Mouse (Mus musculus) megakaryocyte-erythroid progenitor cell, adult 5-6 weeks (primary cell): ENCODE results near the gene Sdr16c6. TPM values are rescaled to one million over a fixed set of nuclear protein-coding genes. Genes with fewer than 3 reads are reported as not detected.

Experiments used
- ATAC-seq: replicated peaks from 2 replicates; pipeline ENCODE4 v1.8.0; 2016; ENCODE audit warnings: mild to moderate bottlenecking, inconsistent platforms; ENCODE audit not compliant: severe bottlenecking, poor library complexity, low FRiP score, low TSS enrichment
- total RNA-seq, 2 experiments: library from RNA; stranded (forward) in 1 of 2; stranded (reverse) in 1 of 2; fragments of 200-1000, 215-1000 nt in 1 of 2; fragments of >200 nt in 1 of 2; fragmentation: Nextera tagmentation in 1 of 2; gene quantifications; 2 replicates each; pipeline ENCODE4 v1.2.3; 2014 to 2017

Gene Sdr16c6
- not detected in 2 replicates for total RNA-seq (2014; fragmentation: Nextera tagmentation)
- total RNA-seq (2017) = not detected in 2 replicates

DNA sequence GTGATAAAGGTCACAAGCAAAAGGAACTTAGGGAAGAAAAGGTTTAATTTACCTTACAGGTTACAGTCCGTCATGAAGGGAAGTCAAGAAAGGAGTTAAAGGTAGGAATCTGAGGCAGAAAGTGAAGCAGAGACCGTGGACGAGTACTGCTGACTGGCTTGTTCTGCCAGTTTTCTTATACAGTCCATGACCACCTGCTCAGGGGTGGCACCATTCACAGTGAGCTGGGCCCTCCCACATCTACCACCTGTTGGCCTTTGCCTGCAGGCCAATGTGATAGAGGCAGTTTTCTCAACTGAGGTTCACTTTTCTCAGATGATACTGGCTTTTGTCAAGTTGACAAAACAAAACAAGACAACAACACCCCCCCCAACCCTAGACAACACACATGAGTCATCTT, at the start of gene Sdr16c6:
Sdr16c6 (minus strand) TSS at position 151 of the 400 bp plus-strand sequence.
- ATAC-seq = no peak

DNA sequence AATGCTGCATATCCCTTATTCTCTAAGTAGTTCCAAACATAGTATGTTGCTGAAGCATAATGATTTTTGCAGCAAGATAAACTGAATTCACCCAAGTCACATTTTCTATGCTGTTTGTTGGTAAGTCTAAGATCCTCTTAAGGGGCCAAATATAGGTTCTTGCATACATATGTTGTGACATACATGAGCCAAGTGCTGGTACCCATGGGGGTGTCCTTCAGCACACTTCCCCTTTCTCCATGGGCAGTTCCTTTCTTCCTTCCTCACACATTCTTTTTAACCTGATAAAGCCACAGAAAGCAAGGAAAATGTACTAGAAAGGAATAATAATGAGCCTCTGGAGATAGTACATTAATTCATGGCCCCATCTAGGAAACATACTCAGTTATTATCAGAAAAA, 2.9 kb upstream of the Sdr16c6 start:
- ATAC-seq = no peak

- ATAC-seq = no peak
Observed at GRCm38 (mm10) chr4:4079132-4079531, 1.8 kb upstream of the Sdr16c6 start.

DNA sequence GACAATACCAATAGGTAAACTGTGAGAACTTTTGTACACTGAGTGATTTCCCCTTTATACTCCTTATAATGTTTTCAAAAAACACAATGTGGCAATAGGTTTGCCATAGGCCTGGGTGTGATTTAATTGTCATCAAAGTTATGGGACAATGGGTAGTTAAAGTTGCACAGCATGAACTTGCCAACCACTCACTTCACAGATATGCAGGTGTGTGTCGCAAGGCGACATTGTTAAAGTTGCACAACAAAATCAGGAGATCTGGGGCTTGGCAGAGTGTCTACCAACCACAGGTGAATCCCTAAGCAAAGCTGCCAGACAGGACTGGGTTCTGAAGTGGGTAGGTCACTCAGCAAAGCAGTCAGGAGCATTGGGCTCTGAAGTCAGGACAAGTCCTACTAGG, 1.3 kb downstream of the Sdr16c6 start:
- ATAC-seq = no peak

Other genes starting within 250 kb of the Sdr16c6 start
- gene Gm11808, start 103.9 kb downstream of the Sdr16c6 start, total RNA-seq (2014; fragmentation: Nextera tagmentation) = 2,002 and 2,274 TPM in 2 replicates
- 1,066 and 1,308 TPM in 2 replicates for gene Gm11808, start 103.9 kb downstream of the Sdr16c6 start, total RNA-seq (2017)